Mouse (Mus musculus): ENCODE results near the gene Asf1a.

- TF ChIP-seq KAT2A (conservative IDR thresholded peaks at IDR 0.05; ENCODE audit: low read depth, low read length) = no peak
- no peak for TF ChIP-seq GATA1 (IDR thresholded peaks at IDR 0.05; ENCODE audit: low read depth, low read length)
- TF ChIP-seq ETS1 (IDR thresholded peaks at IDR 0.05; ENCODE audit: low read depth, low read length) = no peak
- no peak for TF ChIP-seq RCOR1 (IDR thresholded peaks at IDR 0.05; ENCODE audit: low read depth, low read length)
- no peak; a peak in 1 of 4 replicates for TF ChIP-seq POLR2A (IDR thresholded peaks at IDR 0.05; ENCODE audit: control insufficient read depth in 1 of 2, insufficient read depth in 1 of 2, low read depth in 1 of 2, low read length in 2 of 2, poor library complexity in 1 of 2)
- no peak for TF ChIP-seq E2F4 (IDR thresholded peaks at IDR 0.05; ENCODE audit: borderline replicate concordance, low read depth, low read length)
- no peak for TF ChIP-seq RAD21 (IDR thresholded peaks at IDR 0.05; ENCODE audit: low read depth, low read length)
- TF ChIP-seq USF2 (IDR thresholded peaks at IDR 0.05; ENCODE audit: borderline replicate concordance in 1 of 2, insufficient read depth in 1 of 2, low read depth in 1 of 2, low read length in 2 of 2) = no peak
- TF ChIP-seq CTCF (IDR thresholded peaks at IDR 0.05 in 2 of 3, conservative IDR thresholded peaks at IDR 0.05 in 1 of 3; ENCODE audit: control insufficient read depth in 1 of 3, insufficient read depth in 1 of 3, low read depth in 2 of 3, low read length in 3 of 3, poor library complexity in 1 of 3, severe bottlenecking in 1 of 3) = no peak
- TF ChIP-seq MAZ (IDR thresholded peaks at IDR 0.05; ENCODE audit: low read depth, low read length) = no peak
- no peak for TF ChIP-seq POLR2AphosphoS5 (IDR thresholded peaks at IDR 0.05; ENCODE audit: borderline replicate concordance, low read depth, low read length)
- TF ChIP-seq ZC3H11A (IDR thresholded peaks at IDR 0.05; ENCODE audit: low read depth, low read length) = no peak
These were observed 15.9 kb upstream of the Asf1a start for GRCm38 (mm10) chr10:53580621-53581081.

All from MEL (cell line).